ENCODE assay signal across 8 mouse cellular contexts in the genomic region with DNA sequence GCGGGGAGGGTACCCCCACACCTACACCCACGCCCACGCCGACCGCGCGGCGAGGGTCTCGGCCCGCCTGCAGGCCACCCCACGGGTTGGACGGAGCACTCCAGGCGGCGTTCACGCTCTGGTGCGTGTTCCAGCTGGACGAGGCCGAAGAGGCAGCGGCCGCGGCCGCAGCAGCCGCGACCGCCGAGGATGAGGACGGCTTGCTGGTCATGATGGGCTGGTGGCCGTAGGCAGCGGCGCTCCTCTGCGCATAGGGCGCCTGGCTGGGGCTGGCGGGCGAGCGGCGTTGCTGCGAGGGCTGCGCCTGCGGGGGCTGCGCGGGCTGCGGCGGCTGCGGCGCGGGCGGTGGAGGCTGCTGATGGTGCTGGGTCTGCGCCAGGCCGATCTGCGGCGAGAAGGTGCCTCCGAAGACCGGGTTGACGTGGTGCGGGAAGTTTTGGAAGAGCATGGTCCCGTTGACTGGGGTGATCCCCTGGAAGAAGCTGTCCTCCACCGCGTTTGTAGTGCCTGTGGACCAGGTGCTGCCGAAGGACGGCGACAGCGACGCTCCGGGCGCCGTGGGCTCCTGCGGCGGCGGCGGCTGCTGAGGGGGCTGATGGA. TPM values are rescaled to one million over a fixed set of nuclear protein-coding genes. Genes with fewer than 3 reads are reported as not detected.
A peak's percentile ranks its signal among the peaks of the same experiment; 100 is the strongest.
DNase-seq lines count a peak whose midpoint lies in the region; ATAC-seq and TF ChIP-seq lines count a peak whose summit lies in the region.

No protein-coding gene starts in this region.

- H3K4me1 ChIP-seq in embryonic facial prominence, embryonic 15.5 days, result peaks cover 14% of the 10 kb centered on the region
- peaks cover 13% of the 10 kb centered on the region for H3K4me1 ChIP-seq in heart, embryonic 16.5 days (ENCODE audit: control insufficient read depth, insufficient read depth, low read length)
- H3K4me1 ChIP-seq in lung, embryonic 16.5 days (replicated peaks; ENCODE audit: control insufficient read depth, insufficient read depth, low read length), result peaks cover 6% of the 10 kb centered on the region; the same call in 1 of the 2 replicates
- no peaks in the 10 kb centered on the region; the same call in 1 of the 2 replicates for H3K4me1 ChIP-seq in olfactory bulb, adult 2 months (ENCODE audit: control insufficient read depth, insufficient read depth, low read length)

- H3K27ac ChIP-seq in embryonic facial prominence, embryonic 15.5 days (replicated peaks), result peak overlapping the region; percentile 83
- H3K27ac ChIP-seq in heart, embryonic 16.5 days (ENCODE audit: low read length), result peak overlapping the region; percentile 97
- H3K27ac ChIP-seq in lung, embryonic 16.5 days (ENCODE audit: low read length), result no peak overlapping the region
- H3K27ac ChIP-seq in olfactory bulb, adult 2 months (ENCODE audit: insufficient read depth, low read depth, low read length), result peak overlapping the region; percentile 98

- H3K4me3 ChIP-seq in embryonic facial prominence, embryonic 15.5 days (replicated peaks), result peak overlapping the region; percentile 69
- H3K4me3 ChIP-seq in heart, embryonic 16.5 days (ENCODE audit: low read length), result peak overlapping the region; percentile 85
- peak overlapping the region; percentile 61 for H3K4me3 ChIP-seq in lung, embryonic 16.5 days (ENCODE audit: low read length)
- H3K4me3 ChIP-seq in olfactory bulb, adult 2 months (ENCODE audit: insufficient read depth, low read depth, low read length), result peak overlapping the region; percentile 95

- peak; percentile 55; the same call in 1 of the 2 replicates for ATAC-seq in embryonic facial prominence, embryonic 15.5 days (ENCODE audit: insufficient number of reproducible peaks, low FRiP score, low TSS enrichment, low read depth)
- 0 out of 2 replicates have a peak, but pooled peaks have one; percentile 20 for ATAC-seq in heart, embryonic 16.5 days (replicated peaks; ENCODE audit: extremely low read depth, insufficient read depth, low FRiP score)
- peak; percentile 67 for ATAC-seq in lung, embryonic 16.5 days (ENCODE audit: low read depth)

- no peak for TF ChIP-seq POLR2A in olfactory bulb, adult 2 months (IDR thresholded peaks at IDR 0.05; ENCODE audit: insufficient read depth, low read depth, low read length)

- DNase-seq in ES-CJ7 (ENCODE audit: low read depth, low spot score), result peak; percentile 19
- DNase-seq in adrenal gland, postnatal 4 days (ENCODE audit: low spot score in 2 of 2), result peak; percentile 14 to 18
- peak; percentile 74 to 81 for DNase-seq in kidney, postnatal 4 days
- DNase-seq in urinary bladder, adult 2 months (ENCODE audit: low spot score), result peak; percentile 47

- H3K9me3 ChIP-seq in embryonic facial prominence, embryonic 15.5 days (replicated peaks), result no peaks in the 10 kb centered on the region
- no peaks in the 10 kb centered on the region for H3K9me3 ChIP-seq in heart, embryonic 16.5 days (replicated peaks; ENCODE audit: control insufficient read depth, low read length)
- no peaks in the 10 kb centered on the region for H3K9me3 ChIP-seq in lung, embryonic 16.5 days (ENCODE audit: control insufficient read depth, low read length)

- peaks cover 23% of the 10 kb centered on the region for H3K27me3 ChIP-seq in embryonic facial prominence, embryonic 15.5 days
- H3K27me3 ChIP-seq in heart, embryonic 16.5 days (ENCODE audit: control insufficient read depth, insufficient read depth, low read length), result 0 out of 2 replicates have a peak, but pooled peaks cover 2% of the 10 kb centered on the region
- H3K27me3 ChIP-seq in lung, embryonic 16.5 days (ENCODE audit: control insufficient read depth, insufficient read depth, low read depth, low read length), result peaks cover 24% of the 10 kb centered on the region

- peak overlapping the region; percentile 100 for H3K4me2 ChIP-seq in embryonic facial prominence, embryonic 15.5 days (replicated peaks)
- H3K4me2 ChIP-seq in heart, embryonic 16.5 days (ENCODE audit: low read depth, low read length), result peak overlapping the region; percentile 88
- H3K4me2 ChIP-seq in lung, embryonic 16.5 days (ENCODE audit: low read depth, low read length), result peak overlapping the region; percentile 100

- WGBS in embryonic facial prominence, embryonic 15.5 days, result under 1% methylated on average over 69 of the region's 70 CpGs
- WGBS in heart, embryonic 16.5 days, result under 1% methylated on average over 68 of the region's 70 CpGs
- under 1% methylated on average over 60 of the region's 70 CpGs for WGBS in lung, embryonic 16.5 days
- under 1% methylated on average over 70 of the region's 70 CpGs for WGBS in olfactory bulb, adult 2 months

- TF ChIP-seq CTCF in olfactory bulb, adult 2 months (IDR thresholded peaks at IDR 0.05; ENCODE audit: insufficient read depth, low read depth, low read length), result no peak

- no peaks in the 10 kb centered on the region for H3K36me3 ChIP-seq in embryonic facial prominence, embryonic 15.5 days
- peaks cover 4% of the 10 kb centered on the region for H3K36me3 ChIP-seq in heart, embryonic 16.5 days (ENCODE audit: control insufficient read depth, insufficient read depth)
- no peaks in the 10 kb centered on the region for H3K36me3 ChIP-seq in lung, embryonic 16.5 days (ENCODE audit: control insufficient read depth, insufficient read depth, low read length)

- peak overlapping the region; percentile 62 for H3K9ac ChIP-seq in embryonic facial prominence, embryonic 15.5 days
- H3K9ac ChIP-seq in heart, embryonic 16.5 days (ENCODE audit: low read length), result peak overlapping the region; percentile 97
- peak overlapping the region; percentile 61 for H3K9ac ChIP-seq in lung, embryonic 16.5 days (ENCODE audit: low read length)

RNA-seq across cellular contexts. Expression of a gene that starts 33.1 kb away (rescaled TPM):
- total RNA-seq in adrenal gland, postnatal 4 days (2021), result 10 to 100 TPM; 90.3 to 91.3 TPM
- 87.7 and 89.9 TPM in 2 replicates for polyA plus RNA-seq in embryonic facial prominence, embryonic 15.5 days (2015; fragmentation: Nextera tagmentation; extraction: Ambion mirVana)
- 77.0 and 80.2 TPM in 2 replicates for polyA plus RNA-seq in heart, embryonic 16.5 days (2015; fragmentation: Nextera tagmentation; extraction: Ambion mirVana)
- polyA plus RNA-seq in lung, embryonic 16.5 days (2015; fragmentation: Nextera tagmentation; extraction: Ambion mirVana), result 74.9 and 75.6 TPM in 2 replicates
- polyA plus RNA-seq in olfactory bulb, adult 2 months (2012; ENCODE audit: insufficient read depth, insufficient read length, low replicate concordance, missing spikeins), result not detected in 2 replicates
- polyA plus RNA-seq in urinary bladder, adult 2 months (2012; rRNA removed), result 54.8 and 58.1 TPM in 2 replicates

RNA-seq across cellular contexts. Expression of a gene that starts 34.2 kb away (rescaled TPM):
- 10 to 100 TPM; 20.4 to 20.6 TPM for total RNA-seq in adrenal gland, postnatal 4 days (2021)
- polyA plus RNA-seq in embryonic facial prominence, embryonic 15.5 days (2015; fragmentation: Nextera tagmentation; extraction: Ambion mirVana), result 1.1 and 1.9 TPM in 2 replicates
- 7.4 and 8.2 TPM in 2 replicates for polyA plus RNA-seq in heart, embryonic 16.5 days (2015; fragmentation: Nextera tagmentation; extraction: Ambion mirVana)
- polyA plus RNA-seq in lung, embryonic 16.5 days (2015; fragmentation: Nextera tagmentation; extraction: Ambion mirVana), result 0.64 and 0.98 TPM in 2 replicates
- polyA plus RNA-seq in olfactory bulb, adult 2 months (2012; ENCODE audit: insufficient read depth, insufficient read length, low replicate concordance, missing spikeins), result not detected in 2 replicates
- 5.5 and 7.0 TPM in 2 replicates for polyA plus RNA-seq in urinary bladder, adult 2 months (2012; rRNA removed)

Comparison
In these comparisons a context has a peak if more than half of its experiments do, and no peak if none do; other contexts are left out.
1. DNase-seq: peak in every context shown above with its lines; median percentile 78 in kidney, postnatal 4 days; 47 in urinary bladder, adult 2 months; 19 in ES-CJ7; 16 in adrenal gland, postnatal 4 days.